Comparison of ENCODE assay signal across 8 mouse cellular contexts in genomic region chr2:104815561-104816370, GRCm38 (mm10). TPM values are rescaled to one million over a fixed set of nuclear protein-coding genes. Genes with fewer than 3 reads are reported as not detected.
DNase-seq lines count a peak whose midpoint lies in the region; ATAC-seq and TF ChIP-seq lines count a peak whose summit lies in the region.

No protein-coding gene starts in this region.

- TF ChIP-seq POLR2A in myocyte (IDR thresholded peaks at IDR 0.05; ENCODE audit: insufficient read length, low read depth), result peak; percentile 28

- peak; percentile 88 for DNase-seq in 416B (ENCODE audit: low read depth)
- peak; percentile 37 for DNase-seq in MN1 (ENCODE audit: low spot score)
- peak; percentile 82 for DNase-seq in embryo, embryonic 10.5 days (ENCODE audit: low spot score)
- DNase-seq in heart, adult 8-10 months (ENCODE audit: low spot score), result peak; percentile 21
- DNase-seq in kidney, adult 18-20 months, result peak; percentile 47
- DNase-seq in liver, embryonic 11.5 days (ENCODE audit: low spot score), result peak; percentile 58
- DNase-seq in thymus, postnatal 14 days, result peak; percentile 48

- ATAC-seq in liver, embryonic 11.5 days (replicated peaks; ENCODE audit: low FRiP score), result peak; percentile 43

- H3K27me3 ChIP-seq in liver, embryonic 11.5 days (replicated peaks; ENCODE audit: control insufficient read depth, insufficient read depth, low read length), result no peaks in the 10 kb centered on the region
- H3K27me3 ChIP-seq in myocyte (ENCODE audit: control insufficient read depth, insufficient read depth, insufficient read length), result no peaks in the 10 kb centered on the region

- under 1% methylated on average over 33 of the region's 33 CpGs for WGBS in liver, embryonic 11.5 days

- H3K9ac ChIP-seq in liver, embryonic 11.5 days (ENCODE audit: low read depth, low read length), result peak overlapping the region; percentile 98

- H3K4me1 ChIP-seq in liver, embryonic 11.5 days (replicated peaks; ENCODE audit: control insufficient read depth, insufficient read depth, low read length), result peaks cover 12% of the 10 kb centered on the region; the same call in 1 of the 2 replicates

- peak overlapping the region; percentile 71 for H3ac ChIP-seq in myocyte (ENCODE audit: control insufficient read depth, insufficient read length)

- no peaks in the 10 kb centered on the region for H3K9me3 ChIP-seq in liver, embryonic 11.5 days (ENCODE audit: control insufficient read depth, low read length)

- H3K79me2 ChIP-seq in myocyte (ENCODE audit: control insufficient read depth, insufficient read depth), result peaks cover 64% of the 10 kb centered on the region

- peak overlapping the region; percentile 88 for H3K4me2 ChIP-seq in liver, embryonic 11.5 days
- peak overlapping the region; percentile 92 for H3K4me2 ChIP-seq in myocyte (ENCODE audit: low read depth)

- H3K27ac ChIP-seq in liver, embryonic 11.5 days (ENCODE audit: low read depth, low read length), result peak overlapping the region; percentile 94

- H3K4me3 ChIP-seq in liver, embryonic 11.5 days (ENCODE audit: low read depth, low read length), result peak overlapping the region; percentile 89
- peak overlapping the region; percentile 71 for H3K4me3 ChIP-seq in myocyte

- no peaks in the 10 kb centered on the region for H3K36me3 ChIP-seq in liver, embryonic 11.5 days (ENCODE audit: control insufficient read depth, insufficient read depth, low read length)
- no peaks in the 10 kb centered on the region for H3K36me3 ChIP-seq in myocyte (ENCODE audit: control insufficient read depth, insufficient read depth)

TF ChIP-seq in myocyte, 11 proteins besides CTCF, POLR2A, EP300 and RAD21:
- TF ChIP-seq USF1 (IDR thresholded peaks at IDR 0.05; ENCODE audit: low read depth) (no peak), POLR2AphosphoS2 (IDR thresholded peaks at IDR 0.05; ENCODE audit: insufficient read length, low read depth) (peak; percentile 14)
TF ChIP-seq in myocyte: peak in this region for 1.

RNA-seq across cellular contexts. Expression of gene Qser1, which starts 0.8 kb away (rescaled TPM):
- total RNA-seq in heart, adult 8-10 months (2022), result 10 to 100 TPM; 28.3 to 33.9 (median 31.1) TPM
- 8.8 and 9.0 TPM in 2 replicates for polyA plus RNA-seq in liver, embryonic 11.5 days (2014; fragmentation: Nextera tagmentation; extraction: Ambion mirVana)
- 4.1 TPM for polyA plus RNA-seq in myocyte (2012; fragmentation: generic; extraction: Trizol)

RNA-seq across cellular contexts. Expression of gene Prrg4, which starts 33.9 kb away (rescaled TPM):
- 1 to 10 TPM in 2 of 4 experiments, under 1 TPM in 2; 0.65 to 1.4 (median 0.99) TPM for total RNA-seq in heart, adult 8-10 months (2022)
- 0.33 and 0.52 TPM in 2 replicates for polyA plus RNA-seq in liver, embryonic 11.5 days (2014; fragmentation: Nextera tagmentation; extraction: Ambion mirVana)
- 0.48 TPM for polyA plus RNA-seq in myocyte (2012; fragmentation: generic; extraction: Trizol)

RNA-seq across cellular contexts. Expression of gene Ccdc73, which starts 51.8 kb away (rescaled TPM):
- 1 to 10 TPM; 3.7 to 5.6 (median 5.2) TPM for total RNA-seq in heart, adult 8-10 months (2022)
- 4.3 and 6.3 TPM in 2 replicates for polyA plus RNA-seq in liver, embryonic 11.5 days (2014; fragmentation: Nextera tagmentation; extraction: Ambion mirVana)
- polyA plus RNA-seq in myocyte (2012; fragmentation: generic; extraction: Trizol), result 0.18 TPM

Comparison
In these comparisons a context has a peak if more than half of its experiments do, and no peak if none do; other contexts are left out.
1. Peak in every context shown above with its lines: DNase-seq, ATAC-seq, H3K4me3 ChIP-seq and H3K27ac ChIP-seq.
2. DNase-seq: peak in every context shown above with its lines; median percentile 88 in 416B; 82 in embryo, embryonic 10.5 days; 58 in liver, embryonic 11.5 days; 48 in thymus, postnatal 14 days; 47 in kidney, adult 18-20 months; 37 in MN1; 21 in heart, adult 8-10 months.